Mouse (Mus musculus): ENCODE results near the gene 1110008P14Rik. TPM values are rescaled to one million over a fixed set of nuclear protein-coding genes. Genes with fewer than 3 reads are reported as not detected.

The 1110008P14Rik gene
- total RNA-seq (2023; ENCODE audit: inconsistent age) = 46.4 to 54.8 TPM (median 49.3 TPM) in 4 replicates

DNA sequence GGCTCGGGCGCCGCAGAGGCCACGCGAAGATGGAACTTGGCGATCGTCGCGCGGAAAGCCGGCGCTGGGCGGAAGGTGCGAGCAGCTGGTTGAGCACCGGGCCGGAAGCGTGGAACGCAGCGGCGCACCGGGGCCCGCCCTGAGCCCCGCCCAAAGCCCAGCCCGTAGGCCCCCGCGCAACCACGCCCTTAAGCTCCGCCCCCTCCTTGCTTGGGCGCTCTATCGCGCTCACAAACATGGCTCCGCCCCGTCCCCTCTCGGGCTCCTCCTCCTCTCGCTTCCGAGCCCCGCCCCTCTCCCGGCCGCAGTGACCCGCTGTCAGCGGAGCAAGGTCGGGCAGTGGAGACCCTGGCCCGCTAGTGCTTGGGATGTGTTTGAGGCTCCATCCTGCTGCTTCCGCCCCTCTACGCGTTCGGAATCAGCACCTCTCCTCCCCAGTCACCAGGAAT lies at the start of gene 1110008P14Rik:
1110008P14Rik (minus strand) TSS at position 164 of the 449 bp plus-strand sequence.

DNA sequence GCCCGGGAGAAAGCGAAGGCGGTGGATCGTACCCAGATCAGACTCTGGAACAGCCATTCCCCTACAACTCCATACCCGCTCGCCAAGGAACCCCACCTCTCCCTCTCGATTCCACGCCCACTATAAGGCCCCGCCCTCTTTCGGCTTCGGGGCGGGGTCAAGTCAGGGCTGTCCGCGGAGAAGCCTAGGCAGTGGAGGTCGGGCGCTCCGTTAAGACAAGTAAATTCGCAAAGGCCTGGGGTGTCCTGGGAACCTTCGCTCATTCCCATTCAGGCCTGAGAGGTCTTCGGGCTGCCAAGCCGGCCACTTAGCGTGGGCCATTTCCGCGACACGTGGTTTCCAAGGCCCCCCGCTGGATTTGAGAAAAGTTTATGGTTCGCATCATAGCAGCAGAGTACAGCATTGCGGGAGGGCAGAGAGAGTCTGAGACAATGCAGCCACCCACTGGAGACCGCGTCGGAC lies 13.8 kb upstream of the 1110008P14Rik start, which contains the start of gene Ptges2:
Ptges2 (plus strand) TSS at position 413 of the 462 bp plus-strand sequence.

DNA sequence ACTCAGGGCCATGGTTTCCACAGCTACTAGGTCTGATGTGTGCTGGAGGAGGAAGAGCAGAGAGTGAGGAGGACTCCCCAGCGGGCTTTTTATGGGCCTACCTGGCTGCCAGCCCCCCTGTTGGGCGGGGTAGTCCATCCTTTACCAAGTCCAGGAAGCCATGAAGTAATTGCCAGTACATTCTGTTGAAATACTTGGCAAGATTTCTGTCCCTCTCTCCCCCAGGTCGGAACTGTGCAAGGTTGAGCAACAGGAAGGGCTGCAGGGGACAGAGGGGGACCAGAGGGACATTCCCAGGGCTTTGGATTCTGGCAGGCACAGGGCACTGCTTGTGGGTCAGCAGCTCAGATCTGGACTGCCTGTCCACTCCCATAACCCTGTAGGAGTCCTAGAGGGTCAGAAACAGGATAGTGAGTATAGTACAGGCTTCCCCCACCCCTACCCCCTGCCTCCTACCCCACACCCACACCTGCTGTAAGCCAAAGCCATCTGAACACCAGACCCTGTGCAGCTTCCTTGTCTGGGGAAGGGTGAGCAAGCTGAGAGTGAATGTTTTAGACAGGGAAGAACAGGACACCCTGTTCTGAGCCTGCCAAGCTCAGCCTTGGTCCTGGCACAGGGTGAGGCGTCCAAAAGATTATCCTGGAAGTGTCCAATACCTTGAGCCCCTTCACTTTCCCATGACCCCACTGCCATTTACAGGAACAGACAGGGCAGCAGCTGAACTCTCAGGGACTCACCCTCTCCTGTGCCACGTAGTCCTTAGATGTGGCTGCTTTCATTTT lies 6.2 kb upstream of the 1110008P14Rik start, which contains the start of gene Lcn2:
Lcn2 (minus strand) TSS at position 547 of the 785 bp plus-strand sequence.

DNA sequence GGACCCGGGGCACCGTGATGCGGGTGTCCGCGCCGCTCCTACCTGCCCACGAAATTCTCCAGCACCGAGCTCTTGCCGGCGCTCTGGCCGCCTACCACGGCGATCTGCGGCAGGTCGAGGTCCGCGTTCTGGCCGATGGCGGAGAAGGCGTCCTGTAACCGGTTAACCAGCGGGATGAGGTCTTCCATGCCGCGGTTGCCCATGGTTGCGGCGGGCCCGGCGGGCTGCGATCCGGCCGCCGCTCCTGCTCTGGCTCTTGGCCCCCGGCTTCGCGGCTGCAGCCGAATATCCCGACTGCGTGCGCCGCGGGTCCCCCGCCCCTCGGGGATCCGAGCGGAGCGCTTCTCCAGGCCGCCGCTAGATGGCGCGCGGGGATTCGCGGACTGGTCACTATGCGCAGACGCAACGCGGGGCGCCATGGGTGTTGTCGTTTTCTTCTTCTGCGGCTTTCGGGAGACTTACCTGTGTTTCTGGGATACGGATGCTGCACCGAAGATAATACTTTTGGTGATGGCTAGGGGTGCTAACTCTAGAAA lies 28.7 kb downstream of the 1110008P14Rik start, which contains the start of gene Dnm1:
Dnm1 (minus strand) TSS at position 332 of the 536 bp plus-strand sequence.

DNA sequence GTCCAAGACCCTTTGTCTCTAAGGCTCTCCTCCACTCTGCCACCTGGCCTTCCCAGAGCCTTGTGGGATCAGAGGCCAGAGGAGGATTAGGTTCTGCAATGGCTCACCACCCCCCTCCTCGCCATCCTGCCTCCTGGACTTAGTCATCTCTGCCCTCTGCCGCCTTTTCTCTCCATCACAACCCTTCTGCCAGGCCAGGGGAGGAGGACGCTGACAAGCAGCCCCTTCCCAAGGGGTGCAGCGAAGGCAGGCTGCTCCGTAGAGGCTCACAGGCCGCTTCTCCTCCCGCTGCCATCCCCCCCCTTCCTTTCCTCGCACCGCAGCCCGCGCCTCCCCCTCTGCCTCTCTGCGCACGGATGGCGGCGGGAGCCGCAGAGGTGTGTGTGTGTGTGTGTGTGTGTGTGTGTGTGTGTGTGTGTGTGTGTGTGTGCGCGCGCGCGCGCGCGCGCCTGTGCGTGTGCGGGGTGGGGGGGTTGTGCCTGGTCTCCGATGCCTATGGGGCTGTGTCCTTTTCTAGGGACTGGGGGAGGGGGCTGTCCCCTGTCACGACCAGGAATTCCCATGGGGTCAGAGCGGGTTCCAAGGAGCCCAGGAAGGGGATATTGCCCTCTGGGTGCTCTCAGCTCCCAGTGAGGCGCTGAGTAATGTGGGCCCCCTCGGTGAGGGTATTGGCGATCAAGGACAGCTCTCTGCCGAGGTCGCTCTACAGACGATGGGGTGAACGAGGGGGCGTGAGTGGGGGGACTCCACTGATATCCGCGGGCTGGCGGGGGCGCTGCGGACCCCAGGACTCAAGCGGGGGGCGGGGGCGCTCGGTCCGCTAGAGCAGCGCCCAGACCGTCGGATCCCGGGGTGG lies 29.4 kb downstream of the 1110008P14Rik start, which contains the start of gene Ciz1:
Ciz1 (plus strand) TSS at position 177 of the 856 bp plus-strand sequence.

Other genes starting within 250 kb of the 1110008P14Rik start
- gene Prrc2b, start 230.9 kb downstream of the 1110008P14Rik start, total RNA-seq (2023; ENCODE audit: inconsistent age) = 89.7 to 94.7 TPM (median 92.9 TPM) in 4 replicates
- 17.6 to 21.2 TPM (median 19.9 TPM) in 4 replicates for gene Pomt1, start 145.3 kb downstream of the 1110008P14Rik start, total RNA-seq (2023; ENCODE audit: inconsistent age)
- gene Uck1, start 121.8 kb downstream of the 1110008P14Rik start, total RNA-seq (2023; ENCODE audit: inconsistent age) = 109 to 127 TPM (median 120 TPM) in 4 replicates
- gene Golga2, start 94.6 kb downstream of the 1110008P14Rik start, total RNA-seq (2023; ENCODE audit: inconsistent age) = 56.2 to 71.6 TPM (median 64.4 TPM) in 4 replicates
- gene Swi5, start 93.9 kb downstream of the 1110008P14Rik start, total RNA-seq (2023; ENCODE audit: inconsistent age) = 88.2 to 99.8 TPM (median 91.9 TPM) in 4 replicates
- 126 to 147 TPM (median 133 TPM) in 4 replicates for gene Ciz1, start 29.6 kb downstream of the 1110008P14Rik start, total RNA-seq (2023; ENCODE audit: inconsistent age)
- gene Dnm1, start 28.6 kb downstream of the 1110008P14Rik start, total RNA-seq (2023; ENCODE audit: inconsistent age) = not detected in 4 replicates
- gene Lcn2, start 6.3 kb upstream of the 1110008P14Rik start, total RNA-seq (2023; ENCODE audit: inconsistent age) = 0.93 to 1.2 TPM (median 1.0 TPM) in 3 of 4 replicates, not detected in the other
- gene Ptges2, start 14.0 kb upstream of the 1110008P14Rik start, total RNA-seq (2023; ENCODE audit: inconsistent age) = 5.7 to 12.4 TPM (median 10.7 TPM) in 4 replicates
- gene Naif1, start 68.5 kb upstream of the 1110008P14Rik start, total RNA-seq (2023; ENCODE audit: inconsistent age) = 4.0 to 5.6 TPM (median 4.4 TPM) in 4 replicates
- 34.7 to 41.9 TPM (median 39.7 TPM) in 4 replicates for gene Slc25a25, start 69.5 kb upstream of the 1110008P14Rik start, total RNA-seq (2023; ENCODE audit: inconsistent age)
- 61.5 to 65.8 TPM (median 63.9 TPM) in 4 replicates for gene Fam102a, start 153.4 kb upstream of the 1110008P14Rik start, total RNA-seq (2023; ENCODE audit: inconsistent age)
- gene Dpm2, start 188.9 kb upstream of the 1110008P14Rik start, total RNA-seq (2023; ENCODE audit: inconsistent age) = 66.0 to 73.0 TPM (median 69.5 TPM) in 4 replicates
- 0.64 to 0.84 TPM (median 0.79 TPM) in 4 replicates for gene Pip5kl1, start 192.9 kb upstream of the 1110008P14Rik start, total RNA-seq (2023; ENCODE audit: inconsistent age)
- not detected in 4 replicates for gene 9430097D07Rik, start 193.7 kb upstream of the 1110008P14Rik start, total RNA-seq (2023; ENCODE audit: inconsistent age)
- 60.4 to 66.2 TPM (median 64.5 TPM) in 4 replicates for gene St6galnac4, start 205.2 kb upstream of the 1110008P14Rik start, total RNA-seq (2023; ENCODE audit: inconsistent age)
- 7.2 to 13.8 TPM (median 9.2 TPM) in 4 replicates for gene St6galnac6, start 217.8 kb upstream of the 1110008P14Rik start, total RNA-seq (2023; ENCODE audit: inconsistent age)
- gene Ak1, start 239.8 kb upstream of the 1110008P14Rik start, total RNA-seq (2023; ENCODE audit: inconsistent age) = 0.26 to 1.2 TPM (median 0.62 TPM) in 4 replicates